Mouse (Mus musculus): ENCODE measurements around the gene Stard3. TPM values are rescaled to one million over a fixed set of nuclear protein-coding genes. Genes with fewer than 3 reads are reported as not detected.

Gene Stard3
- polyA plus RNA-seq, 1 experiment, result 25.8 TPM

- Histone ChIP-seq H3K4me2 (ENCODE audit: low read depth) (no peak overlapping the region), H3K27me3 (ENCODE audit: control insufficient read depth, insufficient read depth, insufficient read length) (peaks cover 53% of the 10 kb centered on the region), H3K79me2 (ENCODE audit: control insufficient read depth, insufficient read depth) (no peaks in the 10 kb centered on the region), H3K4me3 (no peak overlapping the region), H3ac (ENCODE audit: control insufficient read depth, insufficient read length) (no peak overlapping the region), H3K36me3 (ENCODE audit: control insufficient read depth, insufficient read depth) (no peaks in the 10 kb centered on the region)
- TF ChIP-seq TCF3 (IDR thresholded peaks at IDR 0.05; ENCODE audit: insufficient read length, low read depth) (no peak), POLR2A (IDR thresholded peaks at IDR 0.05; ENCODE audit: insufficient read length, low read depth) (no peak), CEBPB (IDR thresholded peaks at IDR 0.05; ENCODE audit: insufficient read depth, poor library complexity, severe bottlenecking) (no peak), E2F4 (IDR thresholded peaks at IDR 0.05; ENCODE audit: insufficient read depth) (no peak), SRF (IDR thresholded peaks at IDR 0.05; ENCODE audit: control insufficient read depth, insufficient read length, low read depth) (no peak), USF1 (IDR thresholded peaks at IDR 0.05; ENCODE audit: low read depth) (no peak), MAX (IDR thresholded peaks at IDR 0.05; ENCODE audit: low read depth) (no peak), REST (IDR thresholded peaks at IDR 0.05; ENCODE audit: insufficient read depth, insufficient read length) (no peak), MYOD1 (IDR thresholded peaks at IDR 0.05; ENCODE audit: control insufficient read depth in 1 of 3, insufficient read length in 2 of 3, low read depth in 2 of 3) (no peak), TCF12 (IDR thresholded peaks at IDR 0.05; ENCODE audit: insufficient read depth, poor library complexity, severe bottlenecking) (no peak), MYOG (IDR thresholded peaks at IDR 0.05; ENCODE audit: control insufficient read depth in 1 of 3, insufficient read depth in 1 of 3, insufficient read length in 2 of 3, low read depth in 2 of 3) (no peak), POLR2AphosphoS2 (IDR thresholded peaks at IDR 0.05; ENCODE audit: insufficient read length, low read depth) (no peak)
These were observed 5.7 kb upstream of the Stard3 start for GRCm38 (mm10) chr11:98352272-98352990.

DNA sequence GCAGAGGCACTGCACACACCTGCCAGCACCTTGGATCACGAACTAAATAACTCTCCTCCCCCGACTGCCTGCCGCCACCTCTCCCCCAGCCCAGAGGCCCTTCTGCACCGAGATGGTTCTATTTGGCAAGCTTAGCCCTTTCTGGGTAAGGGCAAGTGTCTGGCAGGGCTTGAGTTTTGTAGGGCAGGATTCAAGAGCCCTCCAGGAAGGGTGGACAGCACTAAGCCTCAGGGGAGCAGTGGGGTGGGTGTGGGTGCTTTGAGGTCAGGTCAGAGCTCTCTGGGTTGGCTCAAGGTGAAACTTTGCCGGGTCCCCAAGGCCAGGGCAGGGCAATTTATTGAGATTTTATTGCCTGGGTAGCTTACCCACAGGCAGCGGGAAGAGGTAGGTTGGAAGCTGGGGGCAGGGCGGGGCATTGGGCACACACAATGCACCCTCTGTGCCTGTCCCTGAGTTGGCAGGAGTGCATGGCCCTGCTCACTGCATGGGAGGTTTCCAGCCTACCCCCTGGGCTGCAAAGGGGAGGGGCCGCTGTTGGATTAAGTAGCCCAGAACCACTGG, 4.4 kb upstream of the Stard3 start:
- TF ChIP-seq MYOG (IDR thresholded peaks at IDR 0.05; ENCODE audit: control insufficient read depth in 1 of 3, insufficient read depth in 1 of 3, insufficient read length in 2 of 3, low read depth in 2 of 3), result no peak
- TF ChIP-seq MYOD1 (IDR thresholded peaks at IDR 0.05; ENCODE audit: control insufficient read depth in 1 of 3, insufficient read length in 2 of 3, low read depth in 2 of 3), result no peak
- TF ChIP-seq POLR2A (IDR thresholded peaks at IDR 0.05; ENCODE audit: insufficient read length, low read depth), result no peak
- TF ChIP-seq TCF12 (IDR thresholded peaks at IDR 0.05; ENCODE audit: insufficient read depth, poor library complexity, severe bottlenecking), result no peak
- H3K4me2 ChIP-seq (ENCODE audit: low read depth), result no peak overlapping the region
- no peaks in the 10 kb centered on the region for H3K36me3 ChIP-seq (ENCODE audit: control insufficient read depth, insufficient read depth)
- peaks cover 40% of the 10 kb centered on the region for H3K27me3 ChIP-seq (ENCODE audit: control insufficient read depth, insufficient read depth, insufficient read length)
- no peak overlapping the region for H3K4me3 ChIP-seq
- H3K79me2 ChIP-seq (ENCODE audit: control insufficient read depth, insufficient read depth), result peaks cover 1% of the 10 kb centered on the region
- H3ac ChIP-seq (ENCODE audit: control insufficient read depth, insufficient read length), result no peak overlapping the region

GRCm38 (mm10) chr11:98354445-98354844, 3.7 kb upstream of the Stard3 start:
- Histone ChIP-seq H3ac (ENCODE audit: control insufficient read depth, insufficient read length) (no peak overlapping the region), H3K36me3 (ENCODE audit: control insufficient read depth, insufficient read depth) (no peaks in the 10 kb centered on the region), H3K27me3 (ENCODE audit: control insufficient read depth, insufficient read depth, insufficient read length) (peaks cover 33% of the 10 kb centered on the region), H3K4me3 (no peak overlapping the region), H3K79me2 (ENCODE audit: control insufficient read depth, insufficient read depth) (peaks cover 8% of the 10 kb centered on the region), H3K4me2 (ENCODE audit: low read depth) (no peak overlapping the region)
- TF ChIP-seq USF1 (IDR thresholded peaks at IDR 0.05; ENCODE audit: low read depth) (no peak), CEBPB (IDR thresholded peaks at IDR 0.05; ENCODE audit: insufficient read depth, poor library complexity, severe bottlenecking) (no peak), TCF12 (IDR thresholded peaks at IDR 0.05; ENCODE audit: insufficient read depth, poor library complexity, severe bottlenecking) (no peak), MYOD1 (IDR thresholded peaks at IDR 0.05; ENCODE audit: control insufficient read depth in 1 of 3, insufficient read length in 2 of 3, low read depth in 2 of 3) (no peak), SRF (IDR thresholded peaks at IDR 0.05; ENCODE audit: control insufficient read depth, insufficient read length, low read depth) (no peak), REST (IDR thresholded peaks at IDR 0.05; ENCODE audit: insufficient read depth, insufficient read length) (no peak), E2F4 (IDR thresholded peaks at IDR 0.05; ENCODE audit: insufficient read depth) (no peak), POLR2A (IDR thresholded peaks at IDR 0.05; ENCODE audit: insufficient read length, low read depth) (no peak), POLR2AphosphoS2 (IDR thresholded peaks at IDR 0.05; ENCODE audit: insufficient read length, low read depth) (no peak), TCF3 (IDR thresholded peaks at IDR 0.05; ENCODE audit: insufficient read length, low read depth) (no peak)

DNA sequence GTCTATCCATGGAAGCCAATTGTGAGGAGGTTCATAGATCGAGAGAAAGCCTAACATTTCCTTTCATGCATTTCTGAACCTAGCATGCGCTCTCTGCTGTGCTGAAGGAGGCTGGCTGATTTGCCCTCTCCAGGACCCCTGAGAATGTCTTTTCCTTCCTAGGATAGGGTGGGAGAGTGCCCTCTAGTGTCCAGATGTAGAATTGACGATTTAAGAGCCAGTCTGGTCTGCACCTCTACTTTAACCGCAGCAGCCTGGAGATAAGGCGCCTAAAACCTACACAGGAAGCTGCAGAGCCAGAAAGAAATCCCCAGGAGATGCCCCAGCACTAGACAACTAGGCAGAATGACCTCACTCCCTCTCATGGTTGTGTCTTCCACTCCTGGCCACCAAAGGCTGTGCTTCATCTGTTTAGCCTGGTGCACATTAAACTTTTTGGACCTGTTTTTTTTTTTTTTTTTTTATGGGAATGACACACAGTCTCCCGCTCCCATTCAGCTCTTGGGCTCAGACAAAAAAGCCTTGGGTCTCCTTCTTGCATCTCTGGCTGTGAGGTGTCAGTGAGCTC, 2.4 kb upstream of the Stard3 start:
- Histone ChIP-seq H3ac (ENCODE audit: control insufficient read depth, insufficient read length) (no peak overlapping the region), H3K36me3 (ENCODE audit: control insufficient read depth, insufficient read depth) (no peaks in the 10 kb centered on the region), H3K27me3 (ENCODE audit: control insufficient read depth, insufficient read depth, insufficient read length) (peaks cover 22% of the 10 kb centered on the region), H3K79me2 (ENCODE audit: control insufficient read depth, insufficient read depth) (peaks cover 20% of the 10 kb centered on the region), H3K4me2 (ENCODE audit: low read depth) (no peak overlapping the region), H3K4me3 (no peak overlapping the region)
- TF ChIP-seq POLR2AphosphoS2 (IDR thresholded peaks at IDR 0.05; ENCODE audit: insufficient read length, low read depth) (no peak), POLR2A (IDR thresholded peaks at IDR 0.05; ENCODE audit: insufficient read length, low read depth) (no peak), CEBPB (IDR thresholded peaks at IDR 0.05; ENCODE audit: insufficient read depth, poor library complexity, severe bottlenecking) (no peak), MYOD1 (IDR thresholded peaks at IDR 0.05; ENCODE audit: control insufficient read depth in 1 of 3, insufficient read length in 2 of 3, low read depth in 2 of 3) (no peak)
